Mouse (Mus musculus): Measurements from ENCODE around the gene Flywch1. TPM values are rescaled to one million over a fixed set of nuclear protein-coding genes. Genes with fewer than 3 reads are reported as not detected.

The Flywch1 gene
- total and polyA plus RNA-seq, 3 experiments, result 18.8 to 28.3 (median 23.4) TPM

GRCm38 (mm10) chr17:23760231-23760630 lies 11.2 kb downstream of the Flywch1 start:
- Histone ChIP-seq H3K4me2 (ENCODE audit: insufficient read depth, low read depth, poor library complexity, severe bottlenecking) (no peak overlapping the region), H3K27me3 (replicated peaks) (no peaks in the 10 kb centered on the region), H3K27ac (ENCODE audit: insufficient read depth, low read depth) (no peak overlapping the region), H3K9ac (ENCODE audit: insufficient read depth, low read depth) (no peak overlapping the region), H3K4me1 (ENCODE audit: control insufficient read depth in 1 of 2, insufficient read depth in 2 of 2) (no peaks in the 10 kb centered on the region), H3K4me3 (replicated peaks in 1 of 3; ENCODE audit: low read depth in 2 of 3, low read length in 2 of 3, poor library complexity in 1 of 3) (no peak overlapping the region), H3K79me2 (replicated peaks; ENCODE audit: control insufficient read depth, extremely low read depth, insufficient read depth, poor library complexity, severe bottlenecking) (no peaks in the 10 kb centered on the region), H3K9me3 (replicated peaks; ENCODE audit: low read length) (peaks cover 5% of the 10 kb centered on the region), H3K36me3 (replicated peaks in 1 of 2; ENCODE audit: control insufficient read depth in 1 of 2, insufficient read depth in 1 of 2, low read length in 1 of 2) (peaks cover 40 to 74% of the 10 kb centered on the region in 2 experiments)
- dilution Hi-C loops (cut with MboI; ENCODE audit: extremely low pct_ligation_motif_present, extremely low pct_unique_long_range_greater_than_20kb, low sequenced_read_pairs) (no loop called here), in situ Hi-C loops (cut with MboI; ENCODE audit: low pct_ligation_motif_present, low pct_unique_long_range_greater_than_20kb, low sequenced_read_pairs) (no loop called here)
- DNase-seq (ENCODE audit: extremely low read depth), result no peak
- TF ChIP-seq EP300 (IDR thresholded peaks at IDR 0.05; ENCODE audit: low read length) (no peak), ETS1 (conservative IDR thresholded peaks at IDR 0.05; ENCODE audit: low read depth, low read length) (no peak), HCFC1 (IDR thresholded peaks at IDR 0.05; ENCODE audit: low read depth, low read length) (no peak), SIN3A (IDR thresholded peaks at IDR 0.05; ENCODE audit: low read length) (no peak), KAT2A (IDR thresholded peaks at IDR 0.05; ENCODE audit: insufficient replicate concordance, low read length) (no peak)

DNA sequence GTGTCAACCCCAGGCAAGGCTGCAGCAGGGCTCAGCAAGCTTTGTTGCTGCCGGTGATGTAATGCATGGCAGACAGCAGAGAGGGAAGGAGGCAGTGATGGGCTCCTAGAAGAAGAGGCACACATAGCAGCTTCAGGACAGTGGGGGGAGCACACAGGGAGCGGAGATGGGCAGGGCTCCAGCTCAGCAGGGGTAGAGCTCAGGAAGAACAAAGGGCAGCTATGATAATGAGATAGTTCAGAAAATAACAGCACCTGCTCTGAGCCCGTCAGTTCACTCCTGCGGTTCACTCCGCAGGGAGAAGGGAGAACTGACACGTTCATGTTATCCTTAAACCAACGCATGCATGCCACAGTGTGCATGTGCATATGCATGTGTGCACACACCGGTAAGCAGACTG lies 12.6 kb downstream of the Flywch1 start:
- no peak for TF ChIP-seq ELF1 (IDR thresholded peaks at IDR 0.05; ENCODE audit: low read depth, low read length)
- TF ChIP-seq MAX (IDR thresholded peaks at IDR 0.05; ENCODE audit: low read length), result no peak
- TF ChIP-seq POLR2A (IDR thresholded peaks at IDR 0.05; ENCODE audit: low read depth, low read length), result no peak
- no peak for TF ChIP-seq ZC3H11A (IDR thresholded peaks at IDR 0.05; ENCODE audit: low read depth, low read length)
- TF ChIP-seq BHLHE40 (IDR thresholded peaks at IDR 0.05; ENCODE audit: low read depth, low read length), result no peak
- no peak for TF ChIP-seq ETS1 (conservative IDR thresholded peaks at IDR 0.05; ENCODE audit: low read depth, low read length)
- no peak for TF ChIP-seq SIN3A (IDR thresholded peaks at IDR 0.05; ENCODE audit: low read length)
- TF ChIP-seq KAT2A (IDR thresholded peaks at IDR 0.05; ENCODE audit: insufficient replicate concordance, low read length), result no peak
- TF ChIP-seq CTCF (conservative IDR thresholded peaks at IDR 0.05 in 1 of 2, IDR thresholded peaks at IDR 0.05 in 1 of 2; ENCODE audit: low read depth in 2 of 2, low read length in 2 of 2), result no peak
- no peak for TF ChIP-seq PAX5 (IDR thresholded peaks at IDR 0.05; ENCODE audit: low read length)
- H3K36me3 ChIP-seq (replicated peaks in 1 of 2; ENCODE audit: control insufficient read depth in 1 of 2, insufficient read depth in 1 of 2, low read length in 1 of 2), result peaks cover 40 to 72% of the 10 kb centered on the region in 2 experiments
- no peak overlapping the region for H3K4me3 ChIP-seq (replicated peaks in 1 of 3; ENCODE audit: low read depth in 2 of 3, low read length in 2 of 3, poor library complexity in 1 of 3)
- H3K4me1 ChIP-seq (ENCODE audit: control insufficient read depth in 1 of 2, insufficient read depth in 2 of 2), result no peaks in the 10 kb centered on the region
- in situ Hi-C loops (cut with MboI; ENCODE audit: low pct_ligation_motif_present, low pct_unique_long_range_greater_than_20kb, low sequenced_read_pairs) (no loop called here), dilution Hi-C loops (cut with MboI; ENCODE audit: extremely low pct_ligation_motif_present, extremely low pct_unique_long_range_greater_than_20kb, low sequenced_read_pairs) (no loop called here)
- H3K27me3 ChIP-seq (replicated peaks), result no peaks in the 10 kb centered on the region
- H3K4me2 ChIP-seq (ENCODE audit: insufficient read depth, low read depth, poor library complexity, severe bottlenecking), result no peak overlapping the region
- H3K9me3 ChIP-seq (replicated peaks; ENCODE audit: low read length), result peaks cover 5% of the 10 kb centered on the region
- no peak overlapping the region for H3K9ac ChIP-seq (ENCODE audit: insufficient read depth, low read depth)
- no peak for DNase-seq (ENCODE audit: extremely low read depth)
- no peak overlapping the region for H3K27ac ChIP-seq (ENCODE audit: insufficient read depth, low read depth)
- H3K79me2 ChIP-seq (replicated peaks; ENCODE audit: control insufficient read depth, extremely low read depth, insufficient read depth, poor library complexity, severe bottlenecking), result no peaks in the 10 kb centered on the region

DNA sequence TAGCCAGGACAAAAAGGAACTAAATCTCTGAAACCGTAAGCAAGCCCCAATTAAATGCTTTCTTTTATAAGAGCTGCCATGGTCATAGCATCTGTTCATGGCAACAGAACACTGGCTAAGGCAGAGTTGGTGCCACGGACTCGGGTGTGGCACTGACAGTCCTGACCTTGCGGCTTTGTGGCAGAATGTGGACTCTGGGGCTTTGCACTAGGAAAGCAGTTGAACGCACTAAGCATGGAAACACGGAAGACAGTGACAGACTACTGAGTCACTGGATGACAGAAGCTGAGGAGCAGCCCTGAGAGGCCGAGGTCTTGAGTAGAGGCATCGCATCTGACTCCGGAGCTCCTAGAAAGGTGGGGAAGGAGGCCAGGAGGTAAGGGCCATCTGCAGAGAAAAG lies 13.8 kb downstream of the Flywch1 start:
- DNase-seq (ENCODE audit: extremely low read depth), result no peak
- Histone ChIP-seq H3K4me2 (ENCODE audit: insufficient read depth, low read depth, poor library complexity, severe bottlenecking) (no peak overlapping the region), H3K9ac (ENCODE audit: insufficient read depth, low read depth) (no peak overlapping the region), H3K36me3 (replicated peaks in 1 of 2; ENCODE audit: control insufficient read depth in 1 of 2, insufficient read depth in 1 of 2, low read length in 1 of 2) (peaks cover 50 to 79% of the 10 kb centered on the region in 2 experiments), H3K79me2 (replicated peaks; ENCODE audit: control insufficient read depth, extremely low read depth, insufficient read depth, poor library complexity, severe bottlenecking) (no peaks in the 10 kb centered on the region), H3K9me3 (replicated peaks; ENCODE audit: low read length) (peaks cover 5% of the 10 kb centered on the region), H3K27me3 (replicated peaks) (no peaks in the 10 kb centered on the region), H3K27ac (ENCODE audit: insufficient read depth, low read depth) (no peak overlapping the region), H3K4me1 (ENCODE audit: control insufficient read depth in 1 of 2, insufficient read depth in 2 of 2) (no peaks in the 10 kb centered on the region), H3K4me3 (replicated peaks in 1 of 3; ENCODE audit: low read depth in 2 of 3, low read length in 2 of 3, poor library complexity in 1 of 3) (no peak overlapping the region)
- in situ Hi-C loops (cut with MboI; ENCODE audit: low pct_ligation_motif_present, low pct_unique_long_range_greater_than_20kb, low sequenced_read_pairs), result no loop called here
- dilution Hi-C loops (cut with MboI; ENCODE audit: extremely low pct_ligation_motif_present, extremely low pct_unique_long_range_greater_than_20kb, low sequenced_read_pairs), result no loop called here
- TF ChIP-seq SIN3A (IDR thresholded peaks at IDR 0.05; ENCODE audit: low read length), result no peak
- TF ChIP-seq RCOR1 (conservative IDR thresholded peaks at IDR 0.05; ENCODE audit: low read depth, low read length), result no peak
- TF ChIP-seq IRF4 (IDR thresholded peaks at IDR 0.05; ENCODE audit: low read depth, low read length), result no peak
- TF ChIP-seq CTCF (conservative IDR thresholded peaks at IDR 0.05 in 1 of 2, IDR thresholded peaks at IDR 0.05 in 1 of 2; ENCODE audit: low read depth in 2 of 2, low read length in 2 of 2), result no peak
- no peak for TF ChIP-seq GABPA (IDR thresholded peaks at IDR 0.05; ENCODE audit: insufficient replicate concordance, low read depth, low read length)
- TF ChIP-seq ZMIZ1 (IDR thresholded peaks at IDR 0.05; ENCODE audit: low read depth, low read length), result no peak
- no peak for TF ChIP-seq TBP (conservative IDR thresholded peaks at IDR 0.05; ENCODE audit: low read depth, low read length)
- TF ChIP-seq SMC3 (IDR thresholded peaks at IDR 0.05; ENCODE audit: low read depth, low read length), result no peak
- TF ChIP-seq HCFC1 (IDR thresholded peaks at IDR 0.05; ENCODE audit: low read depth, low read length), result no peak
- no peak for TF ChIP-seq MAZ (IDR thresholded peaks at IDR 0.05; ENCODE audit: low read depth, low read length)
- no peak for TF ChIP-seq MAX (IDR thresholded peaks at IDR 0.05; ENCODE audit: low read length)
- TF ChIP-seq UBTF (IDR thresholded peaks at IDR 0.05; ENCODE audit: low read depth, low read length), result no peak
- no peak for TF ChIP-seq MAFK (IDR thresholded peaks at IDR 0.05; ENCODE audit: insufficient replicate concordance, low read length)
- no peak for TF ChIP-seq BHLHE40 (IDR thresholded peaks at IDR 0.05; ENCODE audit: low read depth, low read length)
- TF ChIP-seq USF1 (IDR thresholded peaks at IDR 0.05; ENCODE audit: low read depth, low read length), result no peak
